Mouse (Mus musculus): Measurements from ENCODE around the gene Itga6. TPM values are rescaled to one million over a fixed set of nuclear protein-coding genes. Genes with fewer than 3 reads are reported as not detected.
"Not testable (repeated sequence)": the region's sequence is repeated elsewhere in the genome, so short reads cannot be mapped to it uniquely, and the experiment has no call there.

Gene Itga6
- polyA plus RNA-seq, 1 experiment from 2014 or later = 61.8 TPM

- Histone ChIP-seq H3K27ac (no peak overlapping the region), H3K9me3 (no peaks in the 10 kb centered on the region), H3K4me3 (replicated peaks) (no peak overlapping the region), H3K4me2 (no peak overlapping the region), H3K9ac (no peak overlapping the region), H3K4me1 (no peaks in the 10 kb centered on the region), H3K36me3 (peaks cover 23% of the 10 kb centered on the region; the same call in 1 of the 2 replicates), H3K27me3 (replicated peaks) (no peaks in the 10 kb centered on the region)
- ATAC-seq (ENCODE audit: insufficient read depth, low FRiP score, low read depth) = no peak
- WGBS = 93% methylated on average over 4 of the region's 4 CpGs
Observed at GRCm38 (mm10) chr2:71887269-71887668, 141.9 kb downstream of the Itga6 start.

GRCm38 (mm10) chr2:71888437-71888836, 143.0 kb downstream of the Itga6 start:
- no peaks in the 10 kb centered on the region for H3K9me3 ChIP-seq
- H3K4me2 ChIP-seq = no peak overlapping the region
- H3K4me3 ChIP-seq (replicated peaks) = no peak overlapping the region
- H3K36me3 ChIP-seq = peaks cover 28% of the 10 kb centered on the region
- no peak overlapping the region for H3K27ac ChIP-seq
- no peak for ATAC-seq (ENCODE audit: insufficient read depth, low FRiP score, low read depth)
- H3K4me1 ChIP-seq = no peaks in the 10 kb centered on the region
- 81% methylated on average over 4 of the region's 4 CpGs for WGBS
- H3K9ac ChIP-seq = no peak overlapping the region
- H3K27me3 ChIP-seq (replicated peaks) = no peaks in the 10 kb centered on the region

GRCm38 (mm10) chr2:71891536-71891935, 146.1 kb downstream of the Itga6 start:
- Histone ChIP-seq H3K36me3 (peaks cover 33% of the 10 kb centered on the region), H3K27me3 (replicated peaks) (no peaks in the 10 kb centered on the region), H3K9ac (no peak overlapping the region), H3K27ac (no peak overlapping the region), H3K4me3 (replicated peaks) (no peak overlapping the region), H3K9me3 (no peaks in the 10 kb centered on the region), H3K4me2 (no peak overlapping the region), H3K4me1 (no peaks in the 10 kb centered on the region)
- 85% methylated on average over 2 of the region's 2 CpGs for WGBS
- ATAC-seq (ENCODE audit: insufficient read depth, low FRiP score, low read depth) = no peak

GRCm38 (mm10) chr2:71892741-71893349, 147.4 kb downstream of the Itga6 start:
- H3K36me3 ChIP-seq = peaks cover 35% of the 10 kb centered on the region
- ATAC-seq (ENCODE audit: insufficient read depth, low FRiP score, low read depth) = no peak
- H3K9me3 ChIP-seq = no peaks in the 10 kb centered on the region
- H3K4me2 ChIP-seq = no peak overlapping the region
- no peaks in the 10 kb centered on the region for H3K4me1 ChIP-seq
- no peak overlapping the region for H3K27ac ChIP-seq
- WGBS = 89% methylated on average over 7 of the region's 7 CpGs
- no peaks in the 10 kb centered on the region for H3K27me3 ChIP-seq (replicated peaks)
- H3K4me3 ChIP-seq (replicated peaks) = no peak overlapping the region
- H3K9ac ChIP-seq = no peak overlapping the region

- Histone ChIP-seq H3K9ac (no peak overlapping the region), H3K27me3 (replicated peaks) (no peaks in the 10 kb centered on the region), H3K27ac (no peak overlapping the region), H3K4me1 (no peaks in the 10 kb centered on the region), H3K9me3 (no peaks in the 10 kb centered on the region), H3K4me3 (replicated peaks) (no peak overlapping the region), H3K4me2 (no peak overlapping the region), H3K36me3 (peaks cover 23% of the 10 kb centered on the region)
- ATAC-seq (ENCODE audit: insufficient read depth, low FRiP score, low read depth) = no peak
- 94% methylated on average over 13 of the region's 13 CpGs for WGBS
Observed at GRCm38 (mm10) chr2:71895596-71896286, 150.3 kb downstream of the Itga6 start.

GRCm38 (mm10) chr2:71897420-71897819, 152.0 kb downstream of the Itga6 start:
- Histone ChIP-seq H3K9ac (no peak overlapping the region), H3K27ac (no peak overlapping the region), H3K9me3 (no peaks in the 10 kb centered on the region), H3K4me3 (replicated peaks) (no peak overlapping the region), H3K27me3 (replicated peaks) (no peaks in the 10 kb centered on the region), H3K36me3 (peaks cover 19% of the 10 kb centered on the region), H3K4me1 (no peaks in the 10 kb centered on the region), H3K4me2 (no peak overlapping the region)
- 84% methylated on average over 12 of the region's 12 CpGs for WGBS
- no peak for ATAC-seq (ENCODE audit: insufficient read depth, low FRiP score, low read depth)

DNA sequence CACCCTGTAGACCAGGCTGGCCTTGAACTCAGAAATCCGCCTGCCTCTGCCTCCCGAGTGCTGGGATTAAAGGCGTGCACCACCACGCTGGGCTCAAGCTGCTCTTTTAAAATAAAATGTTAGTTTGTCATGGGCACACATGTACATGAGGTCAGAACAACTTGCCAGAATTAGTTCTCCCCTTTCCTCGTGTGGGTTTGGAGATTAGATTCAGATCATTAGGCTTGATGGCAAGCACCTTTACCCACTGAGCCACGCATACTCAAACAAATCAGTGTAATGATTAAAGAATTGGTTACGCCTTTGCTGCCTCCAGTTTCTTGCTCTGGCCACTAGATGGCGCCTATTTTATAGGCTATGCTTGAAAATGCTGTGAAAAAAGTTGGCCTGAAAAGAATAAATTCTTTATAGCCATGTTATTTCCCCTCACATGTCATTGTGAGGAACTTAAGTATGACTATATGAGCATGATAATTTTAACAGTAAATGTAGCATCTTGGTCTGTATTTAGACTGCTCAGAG, 153.0 kb downstream of the Itga6 start:
- no peak for ATAC-seq (ENCODE audit: insufficient read depth, low FRiP score, low read depth)
- no peak overlapping the region for H3K9ac ChIP-seq
- H3K36me3 ChIP-seq = peaks cover 15% of the 10 kb centered on the region; the same call in 1 of the 2 replicates
- no peak overlapping the region for H3K27ac ChIP-seq
- H3K9me3 ChIP-seq = no peaks in the 10 kb centered on the region
- H3K4me2 ChIP-seq = no peak overlapping the region
- WGBS = 54% methylated on average over 8 of the region's 8 CpGs
- no peaks in the 10 kb centered on the region for H3K27me3 ChIP-seq (replicated peaks)
- H3K4me1 ChIP-seq = no peaks in the 10 kb centered on the region
- H3K4me3 ChIP-seq (replicated peaks) = no peak overlapping the region

DNA sequence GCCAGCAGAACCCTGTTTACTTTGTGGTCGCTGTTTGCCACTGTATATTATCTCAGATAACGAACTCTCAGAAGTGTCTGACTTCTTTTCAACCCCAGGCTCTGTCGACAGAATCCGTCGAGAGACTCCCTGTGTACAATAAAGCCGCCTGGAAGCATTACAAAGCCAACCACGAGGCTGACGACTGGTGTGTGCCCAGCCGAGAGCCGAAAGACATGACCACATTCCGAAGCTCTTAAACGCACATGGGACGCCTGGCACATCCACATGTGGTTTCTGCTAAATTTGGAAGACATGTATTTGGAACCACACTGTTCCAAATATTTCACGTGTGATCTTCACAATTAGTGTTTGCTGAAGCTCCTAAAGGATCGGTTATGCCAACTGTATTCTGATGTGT, 154.5 kb downstream of the Itga6 start:
- Histone ChIP-seq H3K4me2 (no peak overlapping the region), H3K27ac (no peak overlapping the region), H3K9me3 (no peaks in the 10 kb centered on the region), H3K9ac (no peak overlapping the region), H3K4me1 (no peaks in the 10 kb centered on the region), H3K4me3 (replicated peaks) (no peak overlapping the region), H3K27me3 (replicated peaks) (no peaks in the 10 kb centered on the region), H3K36me3 (peaks cover 11% of the 10 kb centered on the region; the same call in 1 of the 2 replicates)
- ATAC-seq (ENCODE audit: insufficient read depth, low FRiP score, low read depth) = no peak
- 83% methylated on average over 15 of the region's 15 CpGs for WGBS

DNA sequence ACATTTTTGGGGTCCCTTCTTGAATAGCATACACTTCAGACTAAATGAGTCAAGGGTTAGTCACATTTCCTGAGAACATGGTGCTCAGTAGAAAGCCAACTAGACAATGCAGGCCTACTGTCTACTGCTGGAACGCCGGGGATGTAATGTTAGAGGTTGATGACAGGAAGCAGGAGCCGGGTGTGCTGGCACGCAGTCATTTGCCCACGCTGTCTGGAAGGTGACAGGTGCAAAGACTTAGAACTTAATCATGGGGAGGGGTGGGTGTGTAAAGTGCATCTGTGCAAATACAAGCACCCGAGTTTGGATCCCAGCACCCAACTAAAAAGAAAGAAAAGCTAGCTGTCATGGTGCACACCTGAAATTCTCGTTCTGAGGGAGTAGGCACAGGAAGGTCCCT, 159.7 kb downstream of the Itga6 start:
- no peaks in the 10 kb centered on the region for H3K9me3 ChIP-seq
- H3K27ac ChIP-seq = no peak overlapping the region
- 83% methylated on average over 7 of the region's 7 CpGs for WGBS
- no peaks in the 10 kb centered on the region for H3K4me1 ChIP-seq
- no peak for ATAC-seq (ENCODE audit: insufficient read depth, low FRiP score, low read depth)
- H3K9ac ChIP-seq = no peak overlapping the region
- H3K4me2 ChIP-seq = no peak overlapping the region
- H3K4me3 ChIP-seq (replicated peaks) = no peak overlapping the region
- no peaks in the 10 kb centered on the region for H3K27me3 ChIP-seq (replicated peaks)
- H3K36me3 ChIP-seq = peaks cover 2% of the 10 kb centered on the region; the same call in 1 of the 2 replicates

DNA sequence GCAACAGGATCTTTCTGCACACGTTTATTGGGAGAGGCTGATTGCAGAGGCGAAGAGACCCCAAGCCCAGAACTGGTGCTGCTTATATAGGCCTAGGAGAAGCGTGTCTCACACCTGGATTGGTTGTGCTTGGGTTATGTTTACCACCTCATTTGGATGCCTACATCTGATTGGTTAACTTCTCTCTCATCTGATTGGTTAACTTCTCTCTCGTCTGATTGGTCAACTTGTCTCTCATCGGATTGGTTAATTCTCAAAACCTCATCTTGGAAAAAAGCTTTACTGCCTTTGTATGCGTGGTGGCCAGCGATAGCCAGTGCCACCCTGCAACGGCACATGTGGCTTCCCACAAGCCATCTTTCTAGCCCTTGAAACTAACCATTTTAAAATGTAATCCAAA, 160.9 kb downstream of the Itga6 start:
- WGBS = 95% methylated on average over 8 of the region's 8 CpGs
- not testable (repeated sequence) for ATAC-seq (ENCODE audit: insufficient read depth, low FRiP score, low read depth); H3K4me2 ChIP-seq

More for the DNA sequence above, 160.9 kb downstream of the Itga6 start:
- not testable (repeated sequence) for H3K9me3 ChIP-seq; H3K27ac ChIP-seq; H3K4me1 ChIP-seq; H3K4me3 ChIP-seq (replicated peaks); H3K36me3 ChIP-seq; H3K9ac ChIP-seq; H3K27me3 ChIP-seq (replicated peaks)
